Mouse (Mus musculus): ENCODE results near the gene Pdk2.

DNA sequence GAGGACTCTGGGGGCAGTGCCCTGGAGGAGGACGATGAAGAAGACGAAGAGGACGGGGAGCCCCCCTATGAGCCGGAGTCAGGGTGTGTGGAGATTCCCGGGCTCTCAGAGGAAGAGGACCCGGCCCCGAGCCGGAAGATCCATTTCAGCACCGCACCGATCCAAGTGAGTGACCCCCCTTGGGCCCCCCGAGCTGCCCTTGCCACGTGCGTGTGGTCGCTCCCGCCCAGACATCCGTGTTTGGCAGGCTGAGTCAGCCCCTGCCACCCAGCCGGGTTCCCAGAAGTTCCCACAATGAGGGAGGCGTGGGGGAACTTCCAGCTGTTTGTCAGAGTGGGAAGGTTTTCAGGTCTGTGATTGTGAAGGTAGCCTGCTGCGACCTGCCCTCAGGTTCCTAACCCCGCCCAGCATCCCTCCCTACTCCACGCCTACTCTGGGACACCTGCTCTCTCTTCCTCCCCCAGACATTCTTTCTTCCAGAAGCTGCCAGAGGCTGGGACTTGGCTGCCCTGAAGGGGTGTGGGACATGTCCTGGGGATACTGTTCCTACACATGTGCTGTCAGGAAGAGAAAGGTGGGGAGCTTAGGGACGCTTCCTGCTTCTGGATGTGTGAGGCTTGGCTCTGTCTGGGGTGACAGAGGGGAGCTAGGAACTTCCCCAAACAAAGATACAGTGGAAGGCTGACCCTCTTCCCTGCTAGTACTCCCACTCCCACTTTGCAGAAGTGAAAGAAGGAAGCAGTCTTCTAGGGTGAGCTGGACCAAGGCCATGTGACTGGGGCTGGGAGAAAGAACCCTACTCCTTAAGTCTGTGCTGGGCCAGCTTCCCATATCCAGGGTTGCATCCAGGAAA is 48.2 kb downstream of the Pdk2 start:
- TF ChIP-seq CTCF (IDR thresholded peaks at IDR 0.05; ENCODE audit: low read depth) = no peak
- TF ChIP-seq EP300 (IDR thresholded peaks at IDR 0.05; ENCODE audit: low read depth) = no peak
